Mouse (Mus musculus): ENCODE data around the gene Gm17660. TPM values are rescaled to one million over a fixed set of nuclear protein-coding genes. Genes with fewer than 3 reads are reported as not detected.

Gm17660 gene
- total and polyA plus RNA-seq, 3 experiments: not detected

DNA sequence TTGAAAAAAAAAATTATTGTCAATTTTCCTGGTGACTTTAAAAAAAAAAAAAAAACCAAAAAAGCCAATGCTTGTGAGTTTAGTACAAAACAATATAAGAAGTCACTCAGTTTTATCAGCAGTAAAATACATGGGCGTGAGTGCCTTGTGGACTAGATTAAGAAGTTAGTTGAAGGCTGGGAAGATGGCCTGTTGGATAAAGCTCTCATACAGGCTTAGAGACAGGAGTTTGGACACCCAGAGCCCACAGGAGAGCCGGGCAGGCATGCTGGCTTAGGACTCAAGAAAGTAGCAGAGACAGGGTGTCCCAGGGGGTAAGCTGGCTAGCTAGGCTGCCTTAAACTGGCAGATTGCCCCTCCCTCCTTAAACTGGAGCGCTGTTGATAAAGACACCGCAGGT is 22.5 kb downstream of the Gm17660 start:
- Histone ChIP-seq H3K27me3 (replicated peaks) (no peaks in the 10 kb centered on the region), H3K27ac (ENCODE audit: insufficient read depth, low read depth) (no peak overlapping the region), H3K9ac (ENCODE audit: insufficient read depth, low read depth) (no peak overlapping the region), H3K4me1 (ENCODE audit: control insufficient read depth in 1 of 2, insufficient read depth in 2 of 2) (peaks cover 3 to 10% of the 10 kb centered on the region in 2 experiments; a peak in 2 of 4 replicates), H3K4me2 (ENCODE audit: insufficient read depth, low read depth, poor library complexity, severe bottlenecking) (no peak overlapping the region), H3K4me3 (replicated peaks in 1 of 3; ENCODE audit: low read depth in 2 of 3, low read length in 2 of 3, poor library complexity in 1 of 3) (no peak overlapping the region), H3K36me3 (replicated peaks in 1 of 2; ENCODE audit: control insufficient read depth in 1 of 2, insufficient read depth in 1 of 2, low read length in 1 of 2) (peaks cover 12 to 90% of the 10 kb centered on the region in 2 experiments), H3K79me2 (replicated peaks; ENCODE audit: control insufficient read depth, extremely low read depth, insufficient read depth, poor library complexity, severe bottlenecking) (0 out of 2 replicates have a peak, but pooled peaks cover 4% of the 10 kb centered on the region), H3K9me3 (replicated peaks; ENCODE audit: low read length) (no peaks in the 10 kb centered on the region)
- dilution Hi-C loops (cut with MboI; ENCODE audit: extremely low pct_ligation_motif_present, extremely low pct_unique_long_range_greater_than_20kb, low sequenced_read_pairs) (no loop called here), in situ Hi-C loops (cut with MboI; ENCODE audit: low pct_ligation_motif_present, low pct_unique_long_range_greater_than_20kb, low sequenced_read_pairs) (no loop called here)
- no peak for DNase-seq (ENCODE audit: extremely low read depth)
- TF ChIP-seq SIN3A (IDR thresholded peaks at IDR 0.05; ENCODE audit: low read length) (no peak), CHD1 (IDR thresholded peaks at IDR 0.05; ENCODE audit: low read depth, low read length) (no peak), ZMIZ1 (IDR thresholded peaks at IDR 0.05; ENCODE audit: low read depth, low read length) (no peak), POLR2A (IDR thresholded peaks at IDR 0.05; ENCODE audit: low read depth, low read length) (no peak), NRF1 (IDR thresholded peaks at IDR 0.05; ENCODE audit: low read depth, low read length) (no peak), IRF4 (IDR thresholded peaks at IDR 0.05; ENCODE audit: low read depth, low read length) (no peak), PAX5 (IDR thresholded peaks at IDR 0.05; ENCODE audit: low read length) (no peak), USF2 (conservative IDR thresholded peaks at IDR 0.05; ENCODE audit: low read depth, low read length) (no peak), ETS1 (conservative IDR thresholded peaks at IDR 0.05; ENCODE audit: low read depth, low read length) (no peak), NELFE (IDR thresholded peaks at IDR 0.05; ENCODE audit: low read depth, low read length) (no peak), JUN (IDR thresholded peaks at IDR 0.05; ENCODE audit: insufficient read depth, low read depth, low read length) (no peak), HCFC1 (IDR thresholded peaks at IDR 0.05; ENCODE audit: low read depth, low read length) (no peak), POLR2AphosphoS2 (IDR thresholded peaks at IDR 0.05; ENCODE audit: low read depth, low read length) (no peak), MAFK (IDR thresholded peaks at IDR 0.05; ENCODE audit: insufficient replicate concordance, low read length) (no peak), MXI1 (IDR thresholded peaks at IDR 0.05; ENCODE audit: low read depth, low read length) (no peak), TCF12 (IDR thresholded peaks at IDR 0.05; ENCODE audit: low read depth, low read length) (no peak), BHLHE40 (IDR thresholded peaks at IDR 0.05; ENCODE audit: low read depth, low read length) (no peak), KAT2A (IDR thresholded peaks at IDR 0.05; ENCODE audit: insufficient replicate concordance, low read length) (no peak)

GRCm38 (mm10) chr5:104052956-104053355 is 24.5 kb downstream of the Gm17660 start:
- Histone ChIP-seq H3K9me3 (replicated peaks; ENCODE audit: low read length) (no peaks in the 10 kb centered on the region), H3K4me2 (ENCODE audit: insufficient read depth, low read depth, poor library complexity, severe bottlenecking) (no peak overlapping the region), H3K4me1 (ENCODE audit: control insufficient read depth in 1 of 2, insufficient read depth in 2 of 2) (peaks cover 3 to 24% of the 10 kb centered on the region in 2 experiments; a peak in 2 of 4 replicates), H3K9ac (ENCODE audit: insufficient read depth, low read depth) (no peak overlapping the region), H3K79me2 (replicated peaks; ENCODE audit: control insufficient read depth, extremely low read depth, insufficient read depth, poor library complexity, severe bottlenecking) (peaks cover 7% of the 10 kb centered on the region; the same call in 1 of the 2 replicates), H3K4me3 (replicated peaks in 1 of 3; ENCODE audit: low read depth in 2 of 3, low read length in 2 of 3, poor library complexity in 1 of 3) (no peak overlapping the region), H3K36me3 (replicated peaks in 1 of 2; ENCODE audit: control insufficient read depth in 1 of 2, insufficient read depth in 1 of 2, low read length in 1 of 2) (peaks cover 8 to 75% of the 10 kb centered on the region in 2 experiments), H3K27me3 (replicated peaks) (no peaks in the 10 kb centered on the region), H3K27ac (ENCODE audit: insufficient read depth, low read depth) (no peak overlapping the region)
- TF ChIP-seq MXI1 (IDR thresholded peaks at IDR 0.05; ENCODE audit: low read depth, low read length): no peak
- TF ChIP-seq CTCF (conservative IDR thresholded peaks at IDR 0.05 in 1 of 2, IDR thresholded peaks at IDR 0.05 in 1 of 2; ENCODE audit: low read depth in 2 of 2, low read length in 2 of 2): peak; percentile 26 to 47; a peak in 3 of 4 replicates
- TF ChIP-seq ZKSCAN1 (IDR thresholded peaks at IDR 0.05; ENCODE audit: borderline replicate concordance, low read depth, low read length): no peak
- TF ChIP-seq POLR2AphosphoS2 (IDR thresholded peaks at IDR 0.05; ENCODE audit: low read depth, low read length): no peak
- peak; percentile 64 for DNase-seq (ENCODE audit: extremely low read depth)
- dilution Hi-C loops (cut with MboI; ENCODE audit: extremely low pct_ligation_motif_present, extremely low pct_unique_long_range_greater_than_20kb, low sequenced_read_pairs) (no loop called here), in situ Hi-C loops (cut with MboI; ENCODE audit: low pct_ligation_motif_present, low pct_unique_long_range_greater_than_20kb, low sequenced_read_pairs) (no loop called here)

All from CH12.LX (cell line).